Mouse (Mus musculus): ENCODE measurements around the gene Lst1. TPM values are rescaled to one million over a fixed set of nuclear protein-coding genes. Genes with fewer than 3 reads are reported as not detected.

The Lst1 gene
- polyA plus RNA-seq, 1 experiment from 2014 or later, result 41.4 TPM

DNA sequence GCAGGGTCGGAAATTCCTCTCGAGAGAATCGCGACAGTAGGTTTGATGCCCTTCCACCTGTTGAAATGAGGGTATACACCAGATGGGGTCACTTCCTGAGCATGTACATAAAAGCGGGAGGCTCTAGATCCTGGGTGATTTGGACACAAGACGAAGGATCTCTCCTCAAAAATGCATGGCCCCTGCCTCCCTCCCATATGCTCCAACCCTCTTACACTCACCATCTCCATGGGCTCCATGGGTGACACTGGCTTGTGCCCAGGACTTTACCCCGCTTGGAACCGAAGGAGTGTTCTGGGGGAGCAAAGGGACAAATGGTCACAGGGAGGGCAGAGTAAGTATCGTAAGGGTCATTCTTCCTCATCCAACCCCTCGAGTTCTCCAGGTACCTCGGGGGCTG, 26.8 kb downstream of the Lst1 start:
- ATAC-seq (ENCODE audit: low read depth), result no peak
- no peak overlapping the region for H3K4me3 ChIP-seq (ENCODE audit: low read depth, low read length)
- 79% methylated on average over 11 of the region's 11 CpGs for WGBS (ENCODE audit: insufficient replicate concordance)
- peaks cover 57% of the 10 kb centered on the region for H3K36me3 ChIP-seq (ENCODE audit: control insufficient read depth, insufficient read depth)
- H3K4me2 ChIP-seq (ENCODE audit: low read depth, low read length), result no peak overlapping the region
- H3K9me3 ChIP-seq (replicated peaks; ENCODE audit: control insufficient read depth, low read length), result no peaks in the 10 kb centered on the region
- no peaks in the 10 kb centered on the region for H3K27me3 ChIP-seq (ENCODE audit: control insufficient read depth, insufficient read depth, low read depth, low read length)
- no peak overlapping the region for H3K9ac ChIP-seq (ENCODE audit: low read depth, low read length)
- H3K27ac ChIP-seq (ENCODE audit: low read length), result no peak overlapping the region
- H3K4me1 ChIP-seq (ENCODE audit: control insufficient read depth, low read depth, low read length), result peaks cover 23% of the 10 kb centered on the region

DNA sequence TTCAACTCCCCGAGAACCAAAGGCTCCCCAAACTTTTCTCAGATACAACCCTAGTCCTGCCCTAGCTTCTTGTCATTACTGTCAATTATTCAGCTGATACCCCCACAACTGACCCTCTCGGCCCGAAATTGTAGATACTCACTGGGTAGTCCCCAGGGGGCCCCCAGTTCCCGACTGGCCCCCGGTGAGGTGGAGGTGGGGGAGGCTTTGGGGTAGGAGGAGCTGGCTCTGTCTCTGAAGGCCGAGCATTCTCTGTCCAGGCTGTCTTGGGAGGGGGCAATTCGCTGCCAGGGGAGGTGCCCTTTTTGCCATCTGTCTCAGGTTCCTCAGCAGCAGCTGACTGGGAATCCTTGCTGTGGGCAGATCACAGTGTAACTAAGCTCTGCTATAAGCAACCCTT, 28.6 kb downstream of the Lst1 start:
- no peaks in the 10 kb centered on the region for H3K27me3 ChIP-seq (ENCODE audit: control insufficient read depth, insufficient read depth, low read depth, low read length)
- 83% methylated on average over 7 of the region's 7 CpGs for WGBS (ENCODE audit: insufficient replicate concordance)
- no peak overlapping the region for H3K4me2 ChIP-seq (ENCODE audit: low read depth, low read length)
- H3K9ac ChIP-seq (ENCODE audit: low read depth, low read length), result no peak overlapping the region
- peaks cover 74% of the 10 kb centered on the region for H3K36me3 ChIP-seq (ENCODE audit: control insufficient read depth, insufficient read depth)
- H3K4me1 ChIP-seq (ENCODE audit: control insufficient read depth, low read depth, low read length), result peaks cover 17% of the 10 kb centered on the region
- no peak for ATAC-seq (ENCODE audit: low read depth)
- no peaks in the 10 kb centered on the region for H3K9me3 ChIP-seq (replicated peaks; ENCODE audit: control insufficient read depth, low read length)
- no peak overlapping the region for H3K27ac ChIP-seq (ENCODE audit: low read length)
- no peak overlapping the region for H3K4me3 ChIP-seq (ENCODE audit: low read depth, low read length)

DNA sequence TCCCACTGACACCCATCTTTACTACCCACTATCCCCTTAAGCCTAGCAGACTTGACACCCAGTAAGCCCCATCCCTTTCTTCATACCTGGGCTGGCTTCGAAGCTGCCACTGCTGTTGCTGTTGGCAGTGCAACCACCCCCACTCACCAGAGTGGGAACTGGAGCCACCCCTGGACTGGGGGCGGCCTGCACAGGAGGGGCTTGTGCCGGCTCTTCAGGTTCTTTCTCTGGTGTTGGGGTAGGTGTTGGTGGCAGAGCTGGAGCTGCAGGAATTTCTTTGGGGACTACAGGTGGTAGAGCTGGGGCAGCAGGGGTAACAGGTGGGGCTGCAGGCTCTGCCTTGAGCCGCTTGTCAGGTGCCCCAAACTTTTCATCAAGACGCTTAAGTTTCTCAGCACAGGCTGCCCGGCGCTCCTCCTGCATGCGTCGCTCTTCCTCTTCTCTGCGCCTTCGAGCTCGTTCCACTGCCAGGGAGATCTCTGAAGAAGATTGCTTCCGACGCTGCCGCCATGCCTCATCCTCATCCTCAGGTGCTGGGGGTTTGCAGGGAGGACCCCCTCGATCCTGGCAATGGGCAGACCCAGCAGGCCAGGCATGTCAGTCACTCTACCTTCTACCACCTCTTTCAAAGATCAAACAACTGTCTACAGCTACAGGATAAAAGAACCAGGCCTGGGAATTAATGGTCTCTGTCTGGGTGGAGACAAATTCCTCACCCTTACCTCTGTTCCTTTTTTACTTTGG, 29.2 kb downstream of the Lst1 start:
- H3K36me3 ChIP-seq (ENCODE audit: control insufficient read depth, insufficient read depth), result peaks cover 81% of the 10 kb centered on the region
- WGBS (ENCODE audit: insufficient replicate concordance), result 87% methylated on average over 16 of the region's 16 CpGs

DNA sequence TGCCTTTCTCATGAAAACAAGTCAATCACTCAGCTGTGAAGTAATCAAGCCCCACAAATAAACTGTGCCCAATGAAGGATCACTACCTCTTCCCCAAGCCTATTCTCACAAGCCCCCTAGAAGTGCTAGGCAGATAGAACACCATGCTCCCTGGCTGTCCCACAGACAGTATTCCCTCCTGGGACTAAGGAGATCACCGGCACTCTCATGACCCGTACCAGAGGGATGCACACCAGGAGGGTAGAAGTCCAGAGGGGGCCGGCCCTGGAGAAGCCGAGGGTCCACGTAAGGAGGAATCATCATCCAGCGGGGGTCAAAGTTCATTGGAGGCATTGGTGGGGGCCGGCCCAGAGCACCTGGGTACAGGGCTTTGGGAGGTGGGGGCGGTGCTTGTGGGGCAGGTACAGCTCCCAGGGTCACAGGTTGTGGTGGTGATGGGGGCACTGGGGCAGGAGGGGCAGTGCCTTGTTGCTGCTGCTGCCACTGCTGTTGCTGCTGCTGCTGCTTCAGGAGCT, 30.5 kb downstream of the Lst1 start:
- no peak for ATAC-seq (ENCODE audit: low read depth)
- Histone ChIP-seq H3K27ac (ENCODE audit: low read length) (no peak overlapping the region), H3K9ac (ENCODE audit: low read depth, low read length) (no peak overlapping the region), H3K27me3 (ENCODE audit: control insufficient read depth, insufficient read depth, low read depth, low read length) (no peaks in the 10 kb centered on the region), H3K9me3 (replicated peaks; ENCODE audit: control insufficient read depth, low read length) (no peaks in the 10 kb centered on the region), H3K4me1 (ENCODE audit: control insufficient read depth, low read depth, low read length) (peaks cover 7% of the 10 kb centered on the region), H3K4me2 (ENCODE audit: low read depth, low read length) (no peak overlapping the region), H3K36me3 (ENCODE audit: control insufficient read depth, insufficient read depth) (peaks cover 94% of the 10 kb centered on the region), H3K4me3 (ENCODE audit: low read depth, low read length) (no peak overlapping the region)
- WGBS (ENCODE audit: insufficient replicate concordance), result 82% methylated on average over 8 of the region's 8 CpGs

More for the DNA sequence above, 29.2 kb downstream of the Lst1 start:
- Histone ChIP-seq H3K4me2 (ENCODE audit: low read depth, low read length) (no peak overlapping the region), H3K9me3 (replicated peaks; ENCODE audit: control insufficient read depth, low read length) (no peaks in the 10 kb centered on the region), H3K4me3 (ENCODE audit: low read depth, low read length) (no peak overlapping the region), H3K9ac (ENCODE audit: low read depth, low read length) (no peak overlapping the region), H3K4me1 (ENCODE audit: control insufficient read depth, low read depth, low read length) (peaks cover 17% of the 10 kb centered on the region), H3K27ac (ENCODE audit: low read length) (no peak overlapping the region), H3K27me3 (ENCODE audit: control insufficient read depth, insufficient read depth, low read depth, low read length) (no peaks in the 10 kb centered on the region)
- ATAC-seq (ENCODE audit: low read depth), result no peak

DNA sequence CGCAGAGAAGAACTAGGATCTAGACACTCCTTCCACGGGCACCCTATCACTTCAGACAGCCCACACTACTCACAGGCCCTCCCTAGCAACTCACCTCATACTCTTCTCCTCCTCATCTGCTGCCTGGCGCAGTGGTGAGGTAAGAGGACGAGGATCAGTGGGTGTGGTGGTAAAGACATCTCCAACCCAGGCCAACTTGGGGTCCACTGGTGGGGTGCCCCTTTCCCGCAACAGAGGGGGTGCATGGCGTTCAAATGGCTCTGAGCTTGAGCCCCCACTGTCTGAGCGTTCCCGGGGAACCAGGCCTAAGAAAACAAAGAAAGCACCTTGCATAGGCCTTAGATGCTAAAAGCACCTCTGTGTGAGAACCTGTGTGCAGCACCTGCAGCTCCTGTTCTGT, 31.0 kb downstream of the Lst1 start:
- WGBS (ENCODE audit: insufficient replicate concordance), result 83% methylated on average over 8 of the region's 8 CpGs
- H3K4me3 ChIP-seq (ENCODE audit: low read depth, low read length), result no peak overlapping the region
- H3K4me1 ChIP-seq (ENCODE audit: control insufficient read depth, low read depth, low read length), result peaks cover 3% of the 10 kb centered on the region; the same call in 1 of the 2 replicates
- H3K4me2 ChIP-seq (ENCODE audit: low read depth, low read length), result no peak overlapping the region
- H3K9ac ChIP-seq (ENCODE audit: low read depth, low read length), result no peak overlapping the region
- H3K36me3 ChIP-seq (ENCODE audit: control insufficient read depth, insufficient read depth), result peaks cover 97% of the 10 kb centered on the region
- H3K27ac ChIP-seq (ENCODE audit: low read length), result no peak overlapping the region
- H3K27me3 ChIP-seq (ENCODE audit: control insufficient read depth, insufficient read depth, low read depth, low read length), result no peaks in the 10 kb centered on the region
- H3K9me3 ChIP-seq (replicated peaks; ENCODE audit: control insufficient read depth, low read length), result no peaks in the 10 kb centered on the region
- ATAC-seq (ENCODE audit: low read depth), result no peak

DNA sequence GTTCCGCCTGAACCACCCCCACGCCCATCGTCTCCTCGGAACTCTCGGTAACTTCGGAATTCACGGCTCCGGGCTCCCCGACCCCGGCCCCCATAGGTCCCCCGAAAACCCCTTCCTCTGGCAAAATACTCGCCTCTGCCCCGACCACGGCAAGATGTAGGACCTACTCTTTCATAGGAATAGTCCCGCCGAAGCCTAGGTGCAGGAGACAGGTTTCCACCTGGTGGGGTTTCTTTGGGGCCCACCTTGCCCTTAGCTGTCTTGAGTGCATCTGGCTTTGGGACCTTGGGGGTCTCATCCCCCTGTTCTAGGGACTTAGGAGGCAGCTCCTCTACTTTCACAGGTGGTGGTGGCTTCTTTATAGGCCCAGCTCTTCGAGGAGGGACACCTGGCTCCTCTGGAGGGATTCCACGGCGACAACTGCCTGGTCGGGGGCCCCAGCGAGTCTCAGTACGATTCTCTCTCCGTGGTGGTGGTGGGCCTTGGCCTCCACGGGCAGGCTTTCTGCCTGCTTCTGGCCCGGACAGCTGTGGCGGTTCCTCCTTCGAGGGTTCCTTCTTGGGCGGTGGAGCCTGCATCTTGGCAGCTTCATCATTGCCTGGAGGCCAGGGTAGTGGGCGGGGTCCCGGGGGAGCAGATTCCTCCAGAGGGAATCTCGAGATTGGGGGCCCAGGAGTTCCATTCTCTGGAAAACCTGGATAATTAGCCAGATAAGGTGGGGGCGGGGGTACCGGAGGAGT, 31.6 kb downstream of the Lst1 start:
- H3K27me3 ChIP-seq (ENCODE audit: control insufficient read depth, insufficient read depth, low read depth, low read length), result no peaks in the 10 kb centered on the region
- ATAC-seq (ENCODE audit: low read depth), result no peak
- no peaks in the 10 kb centered on the region for H3K9me3 ChIP-seq (replicated peaks; ENCODE audit: control insufficient read depth, low read length)
- 88% methylated on average over 33 of the region's 33 CpGs for WGBS (ENCODE audit: insufficient replicate concordance)
- no peaks in the 10 kb centered on the region for H3K4me1 ChIP-seq (ENCODE audit: control insufficient read depth, low read depth, low read length)
- H3K36me3 ChIP-seq (ENCODE audit: control insufficient read depth, insufficient read depth), result peaks cover 96% of the 10 kb centered on the region
- H3K4me3 ChIP-seq (ENCODE audit: low read depth, low read length), result no peak overlapping the region
- H3K27ac ChIP-seq (ENCODE audit: low read length), result no peak overlapping the region
- H3K4me2 ChIP-seq (ENCODE audit: low read depth, low read length), result no peak overlapping the region
- H3K9ac ChIP-seq (ENCODE audit: low read depth, low read length), result no peak overlapping the region

DNA sequence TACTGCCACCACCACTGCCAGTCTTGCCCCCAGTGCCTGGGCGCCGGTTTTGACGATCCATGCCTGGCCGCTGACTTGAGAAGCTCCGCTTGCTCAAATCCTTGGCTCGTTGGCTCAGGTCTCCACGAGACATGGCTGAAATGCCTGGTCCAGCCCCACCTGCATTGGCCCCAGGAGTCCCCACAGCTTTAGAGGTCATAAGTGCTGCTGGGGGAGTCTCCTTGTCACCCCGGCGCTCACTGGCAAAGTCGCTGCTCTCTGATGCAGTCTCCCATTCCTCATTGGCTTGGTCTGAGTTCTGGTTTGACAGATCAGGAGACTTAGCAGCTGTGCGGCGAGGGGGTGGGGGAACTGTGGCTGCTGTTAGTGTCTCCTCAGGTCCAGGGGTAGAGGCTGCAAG, 32.8 kb downstream of the Lst1 start:
- ATAC-seq (ENCODE audit: low read depth), result no peak
- 88% methylated on average over 12 of the region's 12 CpGs for WGBS (ENCODE audit: insufficient replicate concordance)

DNA sequence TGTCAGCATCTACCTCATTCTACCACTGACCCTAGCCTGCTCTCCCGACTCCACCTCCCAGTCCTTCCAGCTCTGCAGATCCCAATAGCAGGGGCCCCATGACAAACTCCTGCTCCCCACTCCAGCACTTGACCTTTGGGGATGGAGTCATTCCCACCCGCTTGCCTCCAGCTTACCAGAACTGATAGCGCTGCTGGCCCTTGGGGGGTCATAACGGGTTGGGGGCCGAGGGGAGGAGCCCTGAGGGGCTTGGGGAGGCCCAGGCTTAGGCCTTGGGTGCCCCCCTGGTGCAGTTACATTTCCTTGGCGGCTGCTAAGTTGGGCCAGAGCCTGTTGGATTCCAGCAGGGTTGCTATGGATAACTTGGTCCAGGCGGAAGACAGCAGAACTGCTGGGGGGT, 33.6 kb downstream of the Lst1 start:
- ATAC-seq (ENCODE audit: low read depth), result no peak
- H3K9me3 ChIP-seq (replicated peaks; ENCODE audit: control insufficient read depth, low read length), result no peaks in the 10 kb centered on the region
- H3K27ac ChIP-seq (ENCODE audit: low read length), result no peak overlapping the region
- H3K4me1 ChIP-seq (ENCODE audit: control insufficient read depth, low read depth, low read length), result no peaks in the 10 kb centered on the region
- no peaks in the 10 kb centered on the region for H3K27me3 ChIP-seq (ENCODE audit: control insufficient read depth, insufficient read depth, low read depth, low read length)
- no peak overlapping the region for H3K4me2 ChIP-seq (ENCODE audit: low read depth, low read length)
- WGBS (ENCODE audit: insufficient replicate concordance), result 81% methylated on average over 7 of the region's 7 CpGs
- no peak overlapping the region for H3K4me3 ChIP-seq (ENCODE audit: low read depth, low read length)
- H3K36me3 ChIP-seq (ENCODE audit: control insufficient read depth, insufficient read depth), result peaks cover 91% of the 10 kb centered on the region
- no peak overlapping the region for H3K9ac ChIP-seq (ENCODE audit: low read depth, low read length)

More for the DNA sequence above, 32.8 kb downstream of the Lst1 start:
- no peaks in the 10 kb centered on the region for H3K27me3 ChIP-seq (ENCODE audit: control insufficient read depth, insufficient read depth, low read depth, low read length)
- no peaks in the 10 kb centered on the region for H3K4me1 ChIP-seq (ENCODE audit: control insufficient read depth, low read depth, low read length)
- H3K36me3 ChIP-seq (ENCODE audit: control insufficient read depth, insufficient read depth), result peaks cover 91% of the 10 kb centered on the region
- no peak overlapping the region for H3K27ac ChIP-seq (ENCODE audit: low read length)
- H3K4me3 ChIP-seq (ENCODE audit: low read depth, low read length), result no peak overlapping the region
- H3K9ac ChIP-seq (ENCODE audit: low read depth, low read length), result no peak overlapping the region
- no peak overlapping the region for H3K4me2 ChIP-seq (ENCODE audit: low read depth, low read length)
- no peaks in the 10 kb centered on the region for H3K9me3 ChIP-seq (replicated peaks; ENCODE audit: control insufficient read depth, low read length)

DNA sequence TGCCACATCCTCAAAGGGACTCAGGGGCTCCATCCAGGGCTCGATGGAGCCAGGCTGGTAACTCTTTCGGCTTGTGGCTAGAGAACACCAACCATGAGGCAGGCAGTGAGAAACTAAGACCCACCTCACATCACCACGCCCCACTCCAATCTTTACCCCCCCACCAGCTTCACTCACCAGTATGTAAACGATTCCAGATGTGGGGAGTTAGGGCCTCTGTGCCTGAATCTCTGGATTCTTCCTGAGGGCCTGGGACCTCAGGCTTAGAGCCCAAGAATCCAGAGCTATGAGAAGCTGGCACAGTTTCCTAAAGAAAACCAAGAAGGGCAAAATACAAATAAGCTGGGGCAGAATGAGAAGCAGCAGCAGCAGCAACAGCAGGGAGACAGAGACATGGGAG, 34.3 kb downstream of the Lst1 start:
- Histone ChIP-seq H3K27ac (ENCODE audit: low read length) (no peak overlapping the region), H3K9me3 (replicated peaks; ENCODE audit: control insufficient read depth, low read length) (no peaks in the 10 kb centered on the region), H3K4me1 (ENCODE audit: control insufficient read depth, low read depth, low read length) (no peaks in the 10 kb centered on the region), H3K36me3 (ENCODE audit: control insufficient read depth, insufficient read depth) (peaks cover 90% of the 10 kb centered on the region), H3K4me2 (ENCODE audit: low read depth, low read length) (no peak overlapping the region), H3K9ac (ENCODE audit: low read depth, low read length) (no peak overlapping the region), H3K27me3 (ENCODE audit: control insufficient read depth, insufficient read depth, low read depth, low read length) (no peaks in the 10 kb centered on the region), H3K4me3 (ENCODE audit: low read depth, low read length) (no peak overlapping the region)
- ATAC-seq (ENCODE audit: low read depth), result no peak
- whole genome bisulfite sequencing (ENCODE audit: insufficient replicate concordance), result 82% methylated on average over 4 of the region's 4 CpGs

Measured in liver, embryonic 16.5 days (tissue).